Mouse (Mus musculus) left cerebral cortex, adult 11 months (tissue): ENCODE data around the gene Gm45140.

ENCODE experiments used
- DNase-seq: peaks from one replicate; pipeline ENCODE4 v3.0.0; 2022; ENCODE audit warnings: low spot score

The Gm45140 gene

GRCm38 (mm10) chr6:87845031-87845695 lies 9.6 kb upstream of the Gm45140 start:
- no peak for DNase-seq

- DNase-seq = no peak
Measured at GRCm38 (mm10) chr6:87842254-87842653, 6.7 kb upstream of the Gm45140 start.

GRCm38 (mm10) chr6:87841635-87842034 lies 6.0 kb upstream of the Gm45140 start:
- DNase-seq = no peak

GRCm38 (mm10) chr6:87839797-87840341 lies 4.3 kb upstream of the Gm45140 start:
- no peak for DNase-seq

GRCm38 (mm10) chr6:87838551-87839197 lies 3.1 kb upstream of the Gm45140 start, which contains the start of gene Isy1:
Gene Isy1 (minus strand): TSS chr6:87838798.
- DNase-seq = peak; percentile 94

GRCm38 (mm10) chr6:87820366-87820765 lies 15.2 kb downstream of the Gm45140 start:
- DNase-seq = no peak

- no peak for DNase-seq
Measured at GRCm38 (mm10) chr6:87814486-87814885, 21.1 kb downstream of the Gm45140 start.

- DNase-seq = no peak
Measured at GRCm38 (mm10) chr6:87812656-87813055, 22.9 kb downstream of the Gm45140 start.

- DNase-seq = peak; percentile 75
Measured at GRCm38 (mm10) chr6:87811675-87812338, 23.8 kb downstream of the Gm45140 start, which contains the start of gene Rab43. Gene Rab43 (minus strand): TSS chr6:87812164.

- DNase-seq = no peak
Measured at GRCm38 (mm10) chr6:87810713-87811669, 24.6 kb downstream of the Gm45140 start.

GRCm38 (mm10) chr6:87810311-87810710 lies 25.3 kb downstream of the Gm45140 start:
- DNase-seq = no peak

GRCm38 (mm10) chr6:87809651-87810161 lies 25.9 kb downstream of the Gm45140 start:
- no peak for DNase-seq

- DNase-seq = no peak
Measured at GRCm38 (mm10) chr6:87809144-87809543, 26.5 kb downstream of the Gm45140 start.

- DNase-seq = no peak
Measured at GRCm38 (mm10) chr6:87808521-87808920, 27.1 kb downstream of the Gm45140 start.

- DNase-seq = no peak
Measured at GRCm38 (mm10) chr6:87807735-87808440, 27.7 kb downstream of the Gm45140 start.

GRCm38 (mm10) chr6:87806857-87807256 lies 28.7 kb downstream of the Gm45140 start:
- no peak for DNase-seq

GRCm38 (mm10) chr6:87806028-87806427 lies 29.6 kb downstream of the Gm45140 start:
- no peak for DNase-seq

GRCm38 (mm10) chr6:87805448-87805847 lies 30.1 kb downstream of the Gm45140 start:
- no peak for DNase-seq

- no peak for DNase-seq
Measured at GRCm38 (mm10) chr6:87804886-87805285, 30.7 kb downstream of the Gm45140 start.

GRCm38 (mm10) chr6:87804036-87804435 lies 31.6 kb downstream of the Gm45140 start:
- no peak for DNase-seq

GRCm38 (mm10) chr6:87802462-87802861 lies 33.1 kb downstream of the Gm45140 start:
- DNase-seq = no peak
